Mouse (Mus musculus) intestine, embryonic 14.5 days (tissue): ENCODE results near the gene Syt7. TPM values are rescaled to one million over a fixed set of nuclear protein-coding genes. Genes with fewer than 3 reads are reported as not detected.

Experiments used
- ATAC-seq: fragments of 200-750 bp; cut with Nextera tagmentation; replicated peaks from 2 replicates; pipeline ENCODE4 v1.8.0; 2017; ENCODE audit warnings: low read depth, moderate number of reproducible peaks, moderate TSS enrichment, moderate library complexity; ENCODE audit not compliant: low FRiP score, low TSS enrichment
- DNase-seq: peaks from one replicate; pipeline ENCODE4 v3.0.0-alpha.2; 2018; ENCODE audit warnings: low spot score
- H3K27ac ChIP-seq: fragments of 300-500 bp; sonication (generic); 2 replicates; pipeline ENCODE4 v1.5.1; 2014; ENCODE audit warnings: low read depth, mild to moderate bottlenecking, control low read depth
- H3K27me3 ChIP-seq: fragments of 300-500 bp; sonication (generic); replicated peaks from 2 replicates; pipeline ENCODE4 v1.6.1; 2014; ENCODE audit warnings: low read length, control low read depth; ENCODE audit not compliant: control insufficient read depth, insufficient read depth
- H3K36me3 ChIP-seq: fragments of 300-500 bp; sonication (generic); 2 replicates; pipeline ENCODE4 v1.6.1; 2014; ENCODE audit warnings: low read length, control low read depth; ENCODE audit not compliant: control insufficient read depth, insufficient read depth
- H3K4me1 ChIP-seq: fragments of 300-500 bp; sonication (generic); replicated peaks from 2 replicates; pipeline ENCODE4 v1.6.1; 2014; ENCODE audit warnings: low read length, control low read depth, mixed read lengths; ENCODE audit not compliant: control insufficient read depth, insufficient read depth
- H3K4me2 ChIP-seq: fragments of 300-500 bp; sonication (generic); 2 replicates; pipeline ENCODE4 v1.6.1; 2014; ENCODE audit warnings: low read length
- H3K4me3 ChIP-seq: fragments of 300-500 bp; sonication (generic); 2 replicates; pipeline ENCODE4 v1.5.1; 2014; ENCODE audit warnings: low read depth, low read length, control low read depth, mixed read lengths
- H3K9ac ChIP-seq: fragments of 300-500 bp; sonication (generic); 2 replicates; pipeline ENCODE4 v1.6.1; 2014; ENCODE audit warnings: mild to moderate bottlenecking, low read length
- H3K9me3 ChIP-seq: fragments of 300-500 bp; sonication (generic); 2 replicates; pipeline ENCODE4 v1.6.1; 2016; ENCODE audit warnings: low read length, control low read depth; ENCODE audit not compliant: control insufficient read depth
- WGBS: fragments of 180-500 bp; shearing (Covaris S2); extraction: QIAGEN DNeasy Blood & Tissue Kit; methylation state at CpG from one replicate; pipeline ENCODE4 v1.1.7; 2014; 5-methylcytosine and 5-hydroxymethylcytosine counted together
- polyA plus RNA-seq: library from polyadenylated mRNA; unstranded; fragments of >200 nt; fragmentation: Nextera tagmentation; extraction: Ambion mirVana; gene quantifications from 2 replicates; pipeline ENCODE4 v1.2.1, GENCODE M21; 2014

Gene Syt7
- polyA plus RNA-seq, 1 experiment from 2014 or later = 1.5 TPM

DNA sequence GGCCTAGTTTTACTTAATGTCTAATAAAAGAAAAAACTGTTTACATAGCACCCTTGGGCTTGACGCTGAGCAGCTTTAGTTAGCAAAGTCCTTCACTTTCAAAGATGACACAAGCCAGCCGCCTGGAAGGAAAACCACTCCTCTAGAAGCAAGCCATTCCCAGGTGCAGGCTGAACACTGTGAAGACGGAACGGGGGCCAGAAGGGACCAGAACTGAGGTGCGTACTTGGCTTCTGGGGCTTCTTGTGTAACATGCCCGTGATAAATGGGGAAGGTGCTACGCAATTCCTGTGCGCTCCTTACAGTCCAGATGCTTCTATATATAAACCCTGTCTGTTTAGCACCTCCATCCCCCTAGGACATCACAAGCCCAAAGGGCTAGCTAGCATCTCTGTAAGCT, 111.7 kb downstream of the Syt7 start:
- WGBS = 44% methylated on average over 8 of the region's 8 CpGs
- DNase-seq (no peak), ATAC-seq (peak; percentile 33; the same call in 1 of the 2 replicates)
- Histone ChIP-seq H3K36me3 (peaks cover 49% of the 10 kb centered on the region), H3K4me3 (no peak overlapping the region), H3K9ac (no peak overlapping the region), H3K4me1 (peaks cover 7% of the 10 kb centered on the region; the same call in 1 of the 2 replicates), H3K27ac (no peak overlapping the region), H3K27me3 (no peaks in the 10 kb centered on the region), H3K9me3 (no peaks in the 10 kb centered on the region), H3K4me2 (no peak overlapping the region)

- H3K4me1 ChIP-seq = peaks cover 7% of the 10 kb centered on the region; the same call in 1 of the 2 replicates
- peaks cover 54% of the 10 kb centered on the region for H3K36me3 ChIP-seq
- no peaks in the 10 kb centered on the region for H3K27me3 ChIP-seq
- H3K9me3 ChIP-seq = no peaks in the 10 kb centered on the region
- ATAC-seq (0 out of 2 replicates have a peak, but pooled peaks have one; percentile 71), DNase-seq (peak; percentile 70)
- H3K4me3 ChIP-seq = no peak overlapping the region
- 8% methylated on average over 4 of the region's 4 CpGs for WGBS
- no peak overlapping the region for H3K9ac ChIP-seq
- no peak overlapping the region for H3K4me2 ChIP-seq
- no peak overlapping the region for H3K27ac ChIP-seq
These were observed 113.7 kb downstream of the Syt7 start for GRCm38 (mm10) chr19:10502571-10502970.

Other genes with a start within 250 kb of the Syt7 start
- gene Fads1, start 206.2 kb upstream of the Syt7 start, polyA plus RNA-seq = 134 and 142 TPM in 2 replicates
- gene Tmem258, start 185.1 kb upstream of the Syt7 start, polyA plus RNA-seq = 462 and 499 TPM in 2 replicates
- 93.8 and 95.6 TPM in 2 replicates for gene Fen1, start 184.9 kb upstream of the Syt7 start, polyA plus RNA-seq
- gene Myrf, start 148.3 kb upstream of the Syt7 start, polyA plus RNA-seq = 26.0 and 26.3 TPM in 2 replicates
- 4.2 and 4.7 TPM in 2 replicates for gene Dagla, start 84.2 kb upstream of the Syt7 start, polyA plus RNA-seq
- gene Lrrc10b, start 68.4 kb downstream of the Syt7 start, polyA plus RNA-seq = 0.35 and 0.60 TPM in 2 replicates
- gene Ppp1r32, start 93.8 kb downstream of the Syt7 start, polyA plus RNA-seq = 0.14 TPM in 1 of 2 replicates, not detected in the other
- gene Cpsf7, start 136.2 kb downstream of the Syt7 start, polyA plus RNA-seq = 51.0 and 55.1 TPM in 2 replicates
- 61.9 and 62.5 TPM in 2 replicates for gene Sdhaf2, start 137.1 kb downstream of the Syt7 start, polyA plus RNA-seq
- 46.0 and 46.9 TPM in 2 replicates for gene Tmem216, start 167.1 kb downstream of the Syt7 start, polyA plus RNA-seq
- gene Cyb561a3, start 188.1 kb downstream of the Syt7 start, polyA plus RNA-seq = 18.0 and 19.4 TPM in 2 replicates
- gene Tmem138, start 188.3 kb downstream of the Syt7 start, polyA plus RNA-seq = 35.9 and 38.5 TPM in 2 replicates
- 324 and 358 TPM in 2 replicates for gene Ddb1, start 216.2 kb downstream of the Syt7 start, polyA plus RNA-seq
- gene Tkfc, start 216.6 kb downstream of the Syt7 start, polyA plus RNA-seq = 18.3 and 22.3 TPM in 2 replicates
- 1.5 and 2.8 TPM in 2 replicates for gene Vwce, start 245.1 kb downstream of the Syt7 start, polyA plus RNA-seq